Mouse (Mus musculus): ENCODE data around the gene Mbtps1. TPM values are rescaled to one million over a fixed set of nuclear protein-coding genes. Genes with fewer than 3 reads are reported as not detected.

Mbtps1 gene
- total and polyA plus RNA-seq, 3 experiments, result 33.1 to 59.9 TPM; not detected in 1

DNA sequence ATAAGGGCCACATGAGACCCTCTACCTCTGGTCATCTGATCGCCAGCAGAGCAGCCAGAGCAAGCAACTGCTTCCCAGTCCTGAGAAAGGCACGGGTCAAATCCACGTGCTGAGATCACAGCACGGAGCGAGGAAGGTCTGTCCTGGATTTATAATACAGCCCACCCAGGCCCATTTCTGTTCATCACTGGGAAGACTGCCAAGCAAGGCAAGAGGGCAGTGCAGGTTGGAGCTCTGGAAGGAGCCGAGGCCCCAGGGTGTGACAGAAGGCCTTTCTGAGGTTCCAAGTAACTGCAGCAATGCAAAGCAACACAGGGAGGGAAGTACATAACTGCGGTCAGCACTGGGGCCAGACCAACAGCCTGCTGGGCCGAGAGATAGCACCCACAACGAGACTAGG lies 48.1 kb downstream of the Mbtps1 start:
- Histone ChIP-seq H3K9me3 (replicated peaks; ENCODE audit: insufficient read depth, low read length) (no peaks in the 10 kb centered on the region), H3K4me1 (ENCODE audit: control insufficient read depth in 1 of 2, insufficient read depth in 2 of 2, low read length in 2 of 2) (peaks cover 16 to 17% of the 10 kb centered on the region in 2 experiments), H3K4me3 (ENCODE audit: control insufficient read depth in 1 of 2, insufficient read depth in 1 of 2, low read depth in 2 of 2, low read length in 2 of 2) (no peak overlapping the region), H3K9ac (ENCODE audit: control insufficient read depth, low read depth, low read length, poor library complexity, severe bottlenecking) (no peak overlapping the region), H3K79me2 (ENCODE audit: control insufficient read depth, insufficient read depth, low read length, poor library complexity) (no peaks in the 10 kb centered on the region), H3K36me3 (ENCODE audit: control insufficient read depth in 1 of 2, insufficient read depth in 2 of 2, low read length in 2 of 2) (peaks cover 10 to 17% of the 10 kb centered on the region in 2 experiments), H3K27me3 (ENCODE audit: control insufficient read depth in 1 of 2, insufficient read depth in 2 of 2, low read length in 2 of 2) (no peaks in the 10 kb centered on the region), H3K27ac (ENCODE audit: control insufficient read depth, low read depth, low read length) (no peak overlapping the region)
- DNase-seq (ENCODE audit: low read depth, low spot score), result no peak
- TF ChIP-seq MAFK (IDR thresholded peaks at IDR 0.05; ENCODE audit: borderline replicate concordance, low read depth, low read length), result no peak
- no peak for TF ChIP-seq USF2 (IDR thresholded peaks at IDR 0.05; ENCODE audit: borderline replicate concordance in 1 of 2, insufficient read depth in 1 of 2, low read depth in 1 of 2, low read length in 2 of 2)
- no peak for TF ChIP-seq ZMIZ1 (IDR thresholded peaks at IDR 0.05; ENCODE audit: low read depth, low read length)
- no peak for TF ChIP-seq MEF2A (IDR thresholded peaks at IDR 0.05; ENCODE audit: extremely low read depth, insufficient replicate concordance, low read depth, low read length, poor library complexity, severe bottlenecking)
- TF ChIP-seq RAD21 (IDR thresholded peaks at IDR 0.05; ENCODE audit: low read depth, low read length), result no peak
- no peak for TF ChIP-seq HCFC1 (IDR thresholded peaks at IDR 0.05; ENCODE audit: low read depth, low read length)
- TF ChIP-seq MYC (IDR thresholded peaks at IDR 0.05; ENCODE audit: low read depth, low read length), result no peak
- no peak for TF ChIP-seq MAX (IDR thresholded peaks at IDR 0.05; ENCODE audit: low read length)
- no peak for TF ChIP-seq CHD2 (IDR thresholded peaks at IDR 0.05; ENCODE audit: low read length)
- no peak for TF ChIP-seq TCF12 (IDR thresholded peaks at IDR 0.05; ENCODE audit: low read depth, low read length)
- TF ChIP-seq ETS1 (IDR thresholded peaks at IDR 0.05; ENCODE audit: low read depth, low read length), result no peak
- no peak for TF ChIP-seq BHLHE40 (IDR thresholded peaks at IDR 0.05; ENCODE audit: borderline replicate concordance, low read depth, low read length)
- TF ChIP-seq RCOR1 (IDR thresholded peaks at IDR 0.05; ENCODE audit: low read depth, low read length), result no peak
- no peak for TF ChIP-seq EP300 (IDR thresholded peaks at IDR 0.05; ENCODE audit: low read depth in 1 of 2, low read length in 2 of 2)
- TF ChIP-seq TBP (IDR thresholded peaks at IDR 0.05; ENCODE audit: low read depth, low read length), result no peak

DNA sequence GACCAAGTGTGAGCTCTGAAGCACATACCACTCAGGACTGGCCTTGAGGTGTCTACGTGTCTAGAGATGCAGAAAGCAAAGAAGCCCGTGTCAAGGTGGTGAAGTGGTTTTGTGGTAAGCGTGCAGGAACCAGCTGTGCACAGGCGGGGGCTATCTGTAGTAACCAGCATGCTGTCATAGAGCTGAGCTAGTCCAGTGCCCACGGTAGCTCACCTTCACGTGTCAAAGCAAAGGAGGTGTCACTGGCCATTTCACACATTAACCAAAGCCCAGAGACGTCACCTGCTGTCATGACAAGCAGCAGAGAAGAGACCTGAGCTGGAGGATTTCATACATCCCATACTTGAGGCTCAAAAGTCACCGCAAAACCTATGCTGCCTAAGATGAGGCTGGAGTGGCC lies 52.4 kb downstream of the Mbtps1 start:
- peaks cover 0 to 7% of the 10 kb centered on the region in 2 experiments; a peak in 2 of 4 replicates for H3K4me1 ChIP-seq (ENCODE audit: control insufficient read depth in 1 of 2, insufficient read depth in 2 of 2, low read length in 2 of 2)
- H3K27ac ChIP-seq (ENCODE audit: control insufficient read depth, low read depth, low read length), result no peak overlapping the region
- no peak overlapping the region for H3K9ac ChIP-seq (ENCODE audit: control insufficient read depth, low read depth, low read length, poor library complexity, severe bottlenecking)
- no peaks in the 10 kb centered on the region for H3K27me3 ChIP-seq (ENCODE audit: control insufficient read depth in 1 of 2, insufficient read depth in 2 of 2, low read length in 2 of 2)
- H3K4me3 ChIP-seq (ENCODE audit: control insufficient read depth in 1 of 2, insufficient read depth in 1 of 2, low read depth in 2 of 2, low read length in 2 of 2), result no peak overlapping the region
- H3K79me2 ChIP-seq (ENCODE audit: control insufficient read depth, insufficient read depth, low read length, poor library complexity), result no peaks in the 10 kb centered on the region
- no peak for DNase-seq (ENCODE audit: low read depth, low spot score)
- no peak for TF ChIP-seq ZKSCAN1 (IDR thresholded peaks at IDR 0.05; ENCODE audit: low read depth, low read length)
- no peak for TF ChIP-seq USF1 (IDR thresholded peaks at IDR 0.05; ENCODE audit: low read depth, low read length)
- no peak for TF ChIP-seq RCOR1 (IDR thresholded peaks at IDR 0.05; ENCODE audit: low read depth, low read length)
- no peak for TF ChIP-seq ZNF384 (IDR thresholded peaks at IDR 0.05; ENCODE audit: low read depth, low read length)
- no peak for TF ChIP-seq ETS1 (IDR thresholded peaks at IDR 0.05; ENCODE audit: low read depth, low read length)
- TF ChIP-seq POLR2AphosphoS5 (IDR thresholded peaks at IDR 0.05; ENCODE audit: borderline replicate concordance, low read depth, low read length), result no peak
- no peak for TF ChIP-seq JUND (IDR thresholded peaks at IDR 0.05; ENCODE audit: low read depth, low read length)
- TF ChIP-seq GABPA (IDR thresholded peaks at IDR 0.05; ENCODE audit: low read depth, low read length), result no peak
- no peak for TF ChIP-seq MYC (IDR thresholded peaks at IDR 0.05; ENCODE audit: low read depth, low read length)
- no peak for TF ChIP-seq MEF2A (IDR thresholded peaks at IDR 0.05; ENCODE audit: extremely low read depth, insufficient replicate concordance, low read depth, low read length, poor library complexity, severe bottlenecking)
- no peak for TF ChIP-seq ELF1 (IDR thresholded peaks at IDR 0.05; ENCODE audit: low read depth, low read length)
- TF ChIP-seq GATA1 (IDR thresholded peaks at IDR 0.05; ENCODE audit: low read depth, low read length), result no peak
- TF ChIP-seq E2F4 (IDR thresholded peaks at IDR 0.05; ENCODE audit: borderline replicate concordance, low read depth, low read length), result no peak
- TF ChIP-seq NELFE (IDR thresholded peaks at IDR 0.05; ENCODE audit: low read depth, low read length), result no peak
- TF ChIP-seq ZMIZ1 (IDR thresholded peaks at IDR 0.05; ENCODE audit: low read depth, low read length), result no peak
- no peak for TF ChIP-seq ZC3H11A (IDR thresholded peaks at IDR 0.05; ENCODE audit: low read depth, low read length)
- H3K9me3 ChIP-seq (replicated peaks; ENCODE audit: insufficient read depth, low read length), result no peaks in the 10 kb centered on the region
- H3K36me3 ChIP-seq (ENCODE audit: control insufficient read depth in 1 of 2, insufficient read depth in 2 of 2, low read length in 2 of 2), result peaks cover 0 to 2% of the 10 kb centered on the region in 2 experiments; a peak in 2 of 4 replicates

All from MEL (cell line).